Mouse (Mus musculus): ENCODE results near the gene Mllt10.

- TF ChIP-seq MAX (IDR thresholded peaks at IDR 0.05): no peak
- TF ChIP-seq CTCF (IDR thresholded peaks at IDR 0.05; ENCODE audit: control insufficient read depth, insufficient read depth, insufficient read length): no peak
- no peak for TF ChIP-seq MYOD1 (IDR thresholded peaks at IDR 0.05; ENCODE audit: control insufficient read depth, insufficient read length, low read depth)
- TF ChIP-seq USF1 (IDR thresholded peaks at IDR 0.05; ENCODE audit: low read depth): no peak
- no peak for TF ChIP-seq CEBPB (IDR thresholded peaks at IDR 0.05; ENCODE audit: low read depth)
- no peak for TF ChIP-seq MYOG (IDR thresholded peaks at IDR 0.05; ENCODE audit: control insufficient read depth, extremely low read depth, insufficient read length)
- TF ChIP-seq FOSL1 (IDR thresholded peaks at IDR 0.05; ENCODE audit: insufficient read depth, low read length, poor library complexity, severe bottlenecking): no peak
Observed at GRCm38 (mm10) chr2:18046186-18046585, 8.9 kb upstream of the Mllt10 start.
